Mouse (Mus musculus) CH12.LX (cell line): ENCODE measurements around the gene Sec14l3. TPM values are rescaled to one million over a fixed set of nuclear protein-coding genes. Genes with fewer than 3 reads are reported as not detected.

Experiments used
- DNase-seq: peaks from one replicate; pipeline ENCODE4 v3.0.0-alpha.2; 2013; ENCODE audit errors: extremely low read depth
- H3K27ac ChIP-seq: 2 replicates; pipeline ENCODE4 v1.5.1; 2012; ENCODE audit warnings: low read depth, mild to moderate bottlenecking, control low read depth, moderate library complexity; ENCODE audit not compliant: insufficient read depth
- H3K27me3 ChIP-seq: replicated peaks from 2 replicates; pipeline ENCODE3; 2012; ENCODE audit warnings: inconsistent platforms
- H3K36me3 ChIP-seq, 2 experiments: replicated peaks in 1 of 2; 2 replicates each; pipeline versions ENCODE3 to v1.6.1; 2012; ENCODE audit warnings: inconsistent platforms in 1 of 2, low read length in 1 of 2, mild to moderate bottlenecking in 1 of 2, mixed read lengths in 1 of 2, moderate library complexity in 1 of 2; ENCODE audit not compliant: control insufficient read depth in 1 of 2, insufficient read depth in 1 of 2
- H3K4me1 ChIP-seq, 2 experiments: 2 replicates each; pipeline ENCODE4 v1.6.1; 2012; ENCODE audit warnings: inconsistent platforms in 1 of 2, moderate library complexity in 1 of 2; ENCODE audit not compliant: insufficient read depth in 2 of 2, control insufficient read depth in 1 of 2
- H3K4me2 ChIP-seq: 2 replicates; pipeline ENCODE4 v1.6.1; 2012; ENCODE audit warnings: low read depth, mild to moderate bottlenecking, control low read depth; ENCODE audit not compliant: poor library complexity, insufficient read depth, severe bottlenecking
- H3K4me3 ChIP-seq, 3 experiments: fragments of 150-350 bp in 1 of 3; sonication (generic) in 1 of 3; replicated peaks in 1 of 3; 2 replicates each; pipeline versions ENCODE3 to v1.5.1; 2011 to 2012; ENCODE audit warnings: low read depth in 2 of 3, low read length in 2 of 3, mild to moderate bottlenecking in 2 of 3, moderate library complexity in 2 of 3, control low read depth in 1 of 3, improper control_type of control experiment in 1 of 3, inconsistent platforms in 1 of 3, mixed read lengths in 1 of 3; ENCODE audit not compliant: poor library complexity in 1 of 3
- H3K79me2 ChIP-seq: replicated peaks from 2 replicates; pipeline ENCODE4 v1.6.1; 2012; ENCODE audit warnings: mild to moderate bottlenecking, moderate library complexity; ENCODE audit not compliant: control insufficient read depth, poor library complexity, insufficient read depth, severe bottlenecking; ENCODE audit errors: extremely low read depth
- H3K9ac ChIP-seq: 2 replicates; pipeline ENCODE4 v1.6.1; 2012; ENCODE audit warnings: low read depth, mild to moderate bottlenecking, control low read depth, moderate library complexity; ENCODE audit not compliant: insufficient read depth
- H3K9me3 ChIP-seq: replicated peaks from 2 replicates; pipeline ENCODE3; 2012; ENCODE audit warnings: low read length, inconsistent platforms, mixed read lengths
- CHD1 ChIP-seq: IDR thresholded peaks from 2 replicates; pipeline ENCODE4 v1.6.1; 2012; ENCODE audit warnings: low read depth, low read length, improper control_type of control experiment, inconsistent platforms
- CTCF ChIP-seq, 2 experiments: IDR thresholded peaks in 1 of 2; conservative IDR thresholded peaks in 1 of 2; 2 replicates each; pipeline ENCODE4 v1.5.1; 2011 to 2012; ENCODE audit warnings: low read depth in 2 of 2, low read length in 2 of 2, improper control_type of control experiment in 1 of 2, inconsistent platforms in 1 of 2, mild to moderate bottlenecking in 1 of 2, moderate library complexity in 1 of 2
- E2F4 ChIP-seq: IDR thresholded peaks from 2 replicates; pipeline ENCODE4 v1.6.1; 2011; ENCODE audit warnings: low read depth, low read length, improper control_type of control experiment; ENCODE audit not compliant: insufficient replicate concordance
- ELF1 ChIP-seq: IDR thresholded peaks from 2 replicates; pipeline ENCODE4 v1.6.1; 2014; ENCODE audit warnings: low read depth, mild to moderate bottlenecking, inconsistent platforms, low read length, improper control_type of control experiment
- EP300 ChIP-seq: IDR thresholded peaks from 2 replicates; pipeline ENCODE4 v1.6.1; 2011; ENCODE audit warnings: low read length, improper control_type of control experiment
- GABPA ChIP-seq: IDR thresholded peaks from 2 replicates; pipeline ENCODE4 v1.6.1; 2012; ENCODE audit warnings: low read depth, low read length, improper control_type of control experiment, inconsistent platforms; ENCODE audit not compliant: insufficient replicate concordance
- HCFC1 ChIP-seq: IDR thresholded peaks from 2 replicates; pipeline ENCODE4 v1.6.1; 2012; ENCODE audit warnings: low read depth, mild to moderate bottlenecking, inconsistent platforms, low read length, improper control_type of control experiment
- MEF2A ChIP-seq: IDR thresholded peaks from 2 replicates; pipeline ENCODE4 v1.6.1; 2014; ENCODE audit warnings: low read depth, mild to moderate bottlenecking, inconsistent platforms, low read length, improper control_type of control experiment, borderline replicate concordance
- MXI1 ChIP-seq: IDR thresholded peaks from 2 replicates; pipeline ENCODE4 v1.6.1; 2011; ENCODE audit warnings: mild to moderate bottlenecking, low read depth, low read length, improper control_type of control experiment
- MYC ChIP-seq: IDR thresholded peaks from 2 replicates; pipeline ENCODE4 v1.6.1; 2011; ENCODE audit warnings: low read depth, mild to moderate bottlenecking, improper control_type of control experiment, low read length
- NELFE ChIP-seq: IDR thresholded peaks from 2 replicates; pipeline ENCODE4 v1.6.1; 2011; ENCODE audit warnings: low read depth, low read length, improper control_type of control experiment
- PAX5 ChIP-seq: IDR thresholded peaks from 2 replicates; pipeline ENCODE4 v1.6.1; 2012; ENCODE audit warnings: low read length, inconsistent platforms, mixed read lengths
- POLR2A ChIP-seq: IDR thresholded peaks from 2 replicates; pipeline ENCODE4 v1.6.1; 2011; ENCODE audit warnings: low read depth, mild to moderate bottlenecking, improper control_type of control experiment, low read length
- POLR2AphosphoS2 ChIP-seq: IDR thresholded peaks from 2 replicates; pipeline ENCODE4 v1.6.1; 2011; ENCODE audit warnings: low read depth, low read length, improper control_type of control experiment
- SMC3 ChIP-seq: IDR thresholded peaks from 2 replicates; pipeline ENCODE4 v1.6.1; 2011; ENCODE audit warnings: low read depth, low read length, improper control_type of control experiment
- TCF12 ChIP-seq: IDR thresholded peaks from 2 replicates; pipeline ENCODE4 v1.6.1; 2014; ENCODE audit warnings: low read depth, mild to moderate bottlenecking, inconsistent platforms, low read length, improper control_type of control experiment
- USF2 ChIP-seq: conservative IDR thresholded peaks from 2 replicates; pipeline ENCODE4 v1.6.1; 2011; ENCODE audit warnings: low read depth, low read length, improper control_type of control experiment
- dilution Hi-C: fragments of 300-500 bp; cut with MboI; formaldehyde crosslinking; loops from 2 replicates; pipeline ENCODE4 v1.14.3; 2020; ENCODE audit warnings: low sequenced_read_pairs; ENCODE audit not compliant: extremely low pct_unique_long_range_greater_than_20kb, extremely low pct_ligation_motif_present
- in situ Hi-C: fragments of 300-500 bp; cut with MboI; formaldehyde crosslinking; loops from 3 replicates; pipeline ENCODE4 v1.14.3; 2019; ENCODE audit warnings: low sequenced_read_pairs, low pct_ligation_motif_present, low pct_unique_long_range_greater_than_20kb, mixed read lengths
- polyA plus RNA-seq: library from polyadenylated mRNA; unstranded; fragments of >175 nt; gene quantifications from 2 replicates; pipeline ENCODE4 v1.2.1, GENCODE M21; 2012; ENCODE audit warnings: low read depth; ENCODE audit not compliant: insufficient read length
- total RNA-seq, 2 experiments: library from RNA; depleted of rRNA; stranded (reverse); fragments of 300-350 nt in 1 of 2; fragments of >200 nt in 1 of 2; gene quantifications; 2 replicates each; pipeline ENCODE4 v1.2.3; 2012 to 2014

Sec14l3 gene
- total and polyA plus RNA-seq, 3 experiments, result not detected

- Histone ChIP-seq H3K4me2 (no peak overlapping the region), H3K9me3 (no peaks in the 10 kb centered on the region), H3K79me2 (no peaks in the 10 kb centered on the region), H3K27me3 (no peaks in the 10 kb centered on the region), H3K4me3 (peak overlapping the region in 1 of 3 experiments; percentile 10), H3K9ac (no peak overlapping the region), H3K4me1 (peaks cover 26 to 63% of the 10 kb centered on the region in 2 experiments), H3K36me3 (no peaks in the 10 kb centered on the region), H3K27ac (no peak overlapping the region)
- TF ChIP-seq USF2, result no peak
- no peak for TF ChIP-seq HCFC1
- no peak for TF ChIP-seq NELFE
- TF ChIP-seq MYC, result no peak
- TF ChIP-seq GABPA, result no peak
- no peak for TF ChIP-seq E2F4
- TF ChIP-seq TCF12, result no peak
- no peak for TF ChIP-seq EP300
- TF ChIP-seq ELF1, result no peak
- no peak for TF ChIP-seq MXI1
- TF ChIP-seq POLR2AphosphoS2, result no peak
- no peak for TF ChIP-seq POLR2A
- TF ChIP-seq PAX5, result no peak
- no peak for TF ChIP-seq SMC3
- no peak for TF ChIP-seq MEF2A
- TF ChIP-seq CHD1, result no peak
- dilution Hi-C loops (no loop called here), in situ Hi-C loops (no loop called here)
- no peak for DNase-seq
These were observed 32.7 kb upstream of the Sec14l3 start for GRCm38 (mm10) chr11:4031961-4032360.

GRCm38 (mm10) chr11:4033471-4033870 is 31.2 kb upstream of the Sec14l3 start:
- in situ Hi-C loops, result no loop called here
- Histone ChIP-seq H3K4me1 (peaks cover 21 to 60% of the 10 kb centered on the region in 2 experiments), H3K27me3 (no peaks in the 10 kb centered on the region)
- TF ChIP-seq PAX5 (no peak), CTCF (conservative IDR thresholded peaks at IDR 0.05 in 1 of 2, IDR thresholded peaks at IDR 0.05 in 1 of 2; ENCODE audit: low read depth in 2 of 2, low read length in 2 of 2) (0 out of 4 replicates have a peak, but pooled peaks have one; percentile 11 to 18)
- TF ChIP-seq, all 38 proteins: peak for 1
- no peak overlapping the region for H3K9ac ChIP-seq
- no peak overlapping the region for H3K4me2 ChIP-seq
- H3K79me2 ChIP-seq, result no peaks in the 10 kb centered on the region
- H3K27ac ChIP-seq, result no peak overlapping the region
- H3K36me3 ChIP-seq, result no peaks in the 10 kb centered on the region
- DNase-seq, result peak; percentile 21
- dilution Hi-C loops, result no loop called here
- no peak overlapping the region for H3K4me3 ChIP-seq
- H3K9me3 ChIP-seq, result no peaks in the 10 kb centered on the region
